Comparison of ENCODE assay signal across 11 mouse cellular contexts in genomic region chr10:117925611-117926555, GRCm38 (mm10).
A peak's percentile ranks its signal among the peaks of the same experiment; 100 is the strongest.
DNase-seq lines count a peak whose midpoint lies in the region; ATAC-seq and TF ChIP-seq lines count a peak whose summit lies in the region.
"Had no signal": no experiment of that assay in that cellular context is flagged by ENCODE, and none has a peak within 500 bp of the region (broad histone marks: within the 10 kb centered on the region; RNA-seq: fewer than 3 reads in every experiment).

No protein-coding gene starts in this region.

- no peak for TF ChIP-seq CTCF in E14TG2a.4 (conservative IDR thresholded peaks at IDR 0.05; ENCODE audit: low read length)
- no peak for TF ChIP-seq CTCF in forebrain, postnatal 0 days (IDR thresholded peaks at IDR 0.05; ENCODE audit: low read depth)
- TF ChIP-seq CTCF in left cerebral cortex, adult 2 months (IDR thresholded peaks at IDR 0.05), result no peak

- peak; percentile 38 for DNase-seq in heart, postnatal 4 days
- no peak for DNase-seq in heart, adult 8-10 months (ENCODE audit: low spot score)
- peak; percentile 43 to 62 for DNase-seq in lung, postnatal 4 days
- no peak for DNase-seq in layer of hippocampus, adult 11-12 months (ENCODE audit: low spot score)
- DNase-seq in forebrain, postnatal 0 days, result no peak
- DNase-seq in left cerebral cortex, adult 2 months (ENCODE audit: extremely low spot score in 1 of 2, low spot score in 2 of 2), result no peak

- H3K27me3 ChIP-seq in E14TG2a.4 (ENCODE audit: insufficient read depth, low read length), result no peaks in the 10 kb centered on the region
- no peaks in the 10 kb centered on the region for H3K27me3 ChIP-seq in forebrain, postnatal 0 days (ENCODE audit: insufficient read depth, low read length)
- H3K27me3 ChIP-seq: embryonic facial prominence, embryonic 12.5 days had no signal

- no peak overlapping the region for H3K4me2 ChIP-seq in forebrain, postnatal 0 days (ENCODE audit: low read depth)
- H3K4me2 ChIP-seq: embryonic facial prominence, embryonic 12.5 days had no signal

- intact Hi-C loops in left cerebral cortex, adult 2 months (cut with DNase I), result no loop called here

- no peak overlapping the region for H3K9ac ChIP-seq in forebrain, postnatal 0 days
- H3K9ac ChIP-seq: embryonic facial prominence, embryonic 12.5 days; liver, embryonic 14.5 days had no signal

- H3K27ac ChIP-seq in forebrain, postnatal 0 days (ENCODE audit: low read depth, low read length), result no peak overlapping the region
- H3K27ac ChIP-seq in left cerebral cortex, adult 2 months, result no peak overlapping the region
- H3K27ac ChIP-seq: embryonic facial prominence, embryonic 12.5 days; hindbrain, embryonic 10.5 days; liver, embryonic 14.5 days had no signal

- 91% methylated on average over 31 of the region's 31 CpGs for WGBS in forebrain, postnatal 0 days

- H3K9me3 ChIP-seq in E14TG2a.4 (ENCODE audit: low read length), result no peaks in the 10 kb centered on the region
- no peaks in the 10 kb centered on the region for H3K9me3 ChIP-seq in forebrain, postnatal 0 days (ENCODE audit: low read length)
- H3K9me3 ChIP-seq: embryonic facial prominence, embryonic 12.5 days; hindbrain, embryonic 10.5 days had no signal

- H3K4me1 ChIP-seq in E14TG2a.4 (replicated peaks; ENCODE audit: low read depth, low read length), result peaks cover 21% of the 10 kb centered on the region
- H3K4me1 ChIP-seq in forebrain, postnatal 0 days (ENCODE audit: insufficient read depth), result no peaks in the 10 kb centered on the region
- H3K4me1 ChIP-seq: embryonic facial prominence, embryonic 12.5 days; hindbrain, embryonic 10.5 days had no signal

- H3K4me3 ChIP-seq in E14TG2a.4 (replicated peaks; ENCODE audit: low read length), result peak overlapping the region; percentile 44
- no peak overlapping the region for H3K4me3 ChIP-seq in forebrain, postnatal 0 days (ENCODE audit: low read depth, low read length)
- no peak overlapping the region for H3K4me3 ChIP-seq in left cerebral cortex, adult 2 months
- H3K4me3 ChIP-seq: embryonic facial prominence, embryonic 12.5 days; hindbrain, embryonic 10.5 days had no signal

- no peaks in the 10 kb centered on the region for H3K36me3 ChIP-seq in E14TG2a.4 (ENCODE audit: insufficient read depth, low read length)
- no peaks in the 10 kb centered on the region for H3K36me3 ChIP-seq in forebrain, postnatal 0 days (ENCODE audit: insufficient read depth)
- H3K36me3 ChIP-seq: embryonic facial prominence, embryonic 12.5 days; hindbrain, embryonic 10.5 days had no signal

- peak; percentile 42 to 60 for ATAC-seq in hematopoietic stem cell, adult 5-6 weeks (replicated peaks in 1 of 2; ENCODE audit: insufficient read depth in 1 of 2, low FRiP score in 2 of 2, low TSS enrichment in 1 of 2, low read depth in 1 of 2, poor library complexity in 2 of 2, severe bottlenecking in 2 of 2)
- no peak for ATAC-seq in forebrain, postnatal 0 days

Comparison
In these comparisons a context has a peak if more than half of its experiments do, and no peak if none do; other contexts are left out.
1. DNase-seq: peak in heart, postnatal 4 days (single experiment) and lung, postnatal 4 days (2 of 2); none in heart, adult 8-10 months (single experiment), layer of hippocampus, adult 11-12 months (single experiment), forebrain, postnatal 0 days (single experiment) and left cerebral cortex, adult 2 months (0 of 2).